Mouse (Mus musculus): ENCODE measurements at regions not wholly inside any gene's neighbourhood (a gene's known extent, or its start where the extent isn't known, plus 50 kb on each side); places are given as distances from the start of the nearest gene placed in this dataset.

GRCm38 (mm10) chr8:11094516-11094915 lies 86.3 kb upstream of the Irs2 start:
- TF ChIP-seq POLR2A (IDR thresholded peaks at IDR 0.05; ENCODE audit: borderline replicate concordance, insufficient read depth, low read length) (no peak), CTCF (IDR thresholded peaks at IDR 0.05; ENCODE audit: borderline replicate concordance, insufficient read depth, low read depth, low read length) (no peak)

Measured in cerebellum, adult 2 months (tissue).